Mouse (Mus musculus): ENCODE measurements around the gene Pik3c2g.

DNA sequence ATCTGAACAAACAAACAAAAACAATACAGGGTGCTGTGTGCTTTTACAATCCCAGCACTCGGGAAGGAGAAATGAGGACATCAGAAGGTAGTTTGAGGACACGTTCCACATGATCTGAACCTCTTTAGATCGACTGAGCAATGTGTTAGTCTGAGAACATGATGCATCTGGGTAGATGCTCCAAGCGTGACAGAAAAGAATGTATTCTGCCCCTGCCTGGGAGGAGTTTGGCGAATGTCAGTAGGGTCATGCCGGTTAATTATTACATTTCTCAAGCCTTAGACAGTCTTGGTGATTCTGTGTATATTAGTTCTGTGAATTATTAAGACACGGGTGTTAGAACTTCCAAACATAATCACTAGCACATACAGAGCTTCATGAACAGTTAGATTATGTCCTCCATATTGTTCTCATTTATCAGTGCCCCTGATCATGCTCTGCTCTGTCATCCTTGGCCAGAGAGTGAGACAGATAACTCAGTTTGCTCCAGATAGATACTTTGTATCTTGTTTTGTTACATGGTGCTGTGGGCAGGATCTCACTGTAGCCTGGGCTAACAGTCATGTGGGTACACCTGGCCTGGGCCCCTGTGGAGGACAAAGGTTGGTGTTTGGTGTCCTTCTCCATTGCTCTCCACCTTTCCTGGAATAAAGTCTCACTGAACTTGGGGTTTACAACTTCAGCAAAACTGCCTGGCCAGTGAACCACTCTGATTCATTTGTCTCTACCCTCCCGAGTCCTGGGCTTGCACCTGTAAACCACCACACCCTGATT lies 360.3 kb downstream of the Pik3c2g start:
- TF ChIP-seq CTCF (IDR thresholded peaks at IDR 0.05; ENCODE audit: extremely low read depth, insufficient read depth, insufficient read length, insufficient replicate concordance) = no peak
- TF ChIP-seq POLR2A (IDR thresholded peaks at IDR 0.05; ENCODE audit: low read depth, low read length) = no peak

Data from spleen, adult 2 months (tissue).